Mouse (Mus musculus) subcutaneous adipose tissue, adult 2 months (tissue): ENCODE data around the gene Hnmt. TPM values are rescaled to one million over a fixed set of nuclear protein-coding genes. Genes with fewer than 3 reads are reported as not detected.

Experiments
- polyA plus RNA-seq: library from polyadenylated mRNA; depleted of rRNA; stranded (reverse); fragments of >200 nt; gene quantifications from 2 replicates; pipeline ENCODE4 v1.2.3, GENCODE M21; 2012; ENCODE audit warnings: low replicate concordance; rRNA removed

Gene Hnmt
- 4.6 and 8.0 TPM in 2 replicates for polyA plus RNA-seq

GRCm38 (mm10) chr2:24049344-24049990, at the start of gene Hnmt:
TSS of gene Hnmt (minus strand) at chr2:24049394.

GRCm38 (mm10) chr2:24096495-24096894, 47.3 kb upstream of the Hnmt start, which contains the start of gene Tbpl2:
TSS of gene Tbpl2 (minus strand) at chr2:24096595.

Other genes starting within 250 kb of the Hnmt start
- not detected in 2 replicates for gene Tbpl2, start 47.2 kb upstream of the Hnmt start, polyA plus RNA-seq
- 1.1 TPM in 1 of 2 replicates, not detected in the other for gene Il1f8, start 103.8 kb upstream of the Hnmt start, polyA plus RNA-seq
- not detected in 2 replicates for gene Il1f9, start 137.1 kb upstream of the Hnmt start, polyA plus RNA-seq
- gene Il1f6, start 166.0 kb upstream of the Hnmt start, polyA plus RNA-seq = 0.77 TPM in 1 of 2 replicates, not detected in the other
- 0.19 TPM in 1 of 2 replicates, not detected in the other for gene Il1f5, start 227.6 kb upstream of the Hnmt start, polyA plus RNA-seq
- gene Il1f10, start 241.8 kb upstream of the Hnmt start, polyA plus RNA-seq = not detected in 2 replicates